Comparison of ENCODE assay signal across 9 mouse cellular contexts in genomic region chr10:22159131-22159561, GRCm38 (mm10). TPM values are rescaled to one million over a fixed set of nuclear protein-coding genes. Genes with fewer than 3 reads are reported as not detected.
DNase-seq lines count a peak whose midpoint lies in the region; ATAC-seq and TF ChIP-seq lines count a peak whose summit lies in the region.
"Had no signal": no experiment of that assay in that cellular context is flagged by ENCODE, and none has a peak within 500 bp of the region (broad histone marks: within the 10 kb centered on the region; RNA-seq: fewer than 3 reads in every experiment).

No protein-coding gene starts in this region.

- under 1% methylated on average over 24 of the region's 24 CpGs for WGBS in kidney, postnatal 0 days
- WGBS in intestine, embryonic 14.5 days, result under 1% methylated on average over 24 of the region's 24 CpGs
- WGBS in neural tube, embryonic 14.5 days, result under 1% methylated on average over 24 of the region's 24 CpGs

- H3K27ac ChIP-seq in kidney, postnatal 0 days, result no peak overlapping the region
- H3K27ac ChIP-seq in intestine, embryonic 14.5 days (ENCODE audit: low read depth), result no peak overlapping the region
- no peak overlapping the region for H3K27ac ChIP-seq in neural tube, embryonic 14.5 days (ENCODE audit: low read depth, low read length)

- no peak overlapping the region for H3K9ac ChIP-seq in kidney, postnatal 0 days (ENCODE audit: low read depth, low read length)
- H3K9ac ChIP-seq in intestine, embryonic 14.5 days (ENCODE audit: low read length), result no peak overlapping the region
- no peak overlapping the region for H3K9ac ChIP-seq in neural tube, embryonic 14.5 days (replicated peaks; ENCODE audit: low read depth, low read length)

- H3K4me1 ChIP-seq in kidney, postnatal 0 days (replicated peaks; ENCODE audit: insufficient read depth, low read length), result no peaks in the 10 kb centered on the region
- H3K4me1 ChIP-seq in intestine, embryonic 14.5 days (replicated peaks; ENCODE audit: control insufficient read depth, insufficient read depth, low read length), result no peaks in the 10 kb centered on the region
- H3K4me1 ChIP-seq in neural tube, embryonic 14.5 days (ENCODE audit: control insufficient read depth, insufficient read depth, low read length), result 0 out of 2 replicates have a peak, but pooled peaks cover 2% of the 10 kb centered on the region

- no peaks in the 10 kb centered on the region for H3K36me3 ChIP-seq in kidney, postnatal 0 days (ENCODE audit: insufficient read depth, low read length)
- no peaks in the 10 kb centered on the region for H3K36me3 ChIP-seq in intestine, embryonic 14.5 days (ENCODE audit: control insufficient read depth, insufficient read depth, low read length)
- no peaks in the 10 kb centered on the region for H3K36me3 ChIP-seq in neural tube, embryonic 14.5 days (ENCODE audit: control insufficient read depth, insufficient read depth, low read length)

- no peak for ATAC-seq in kidney, postnatal 0 days (replicated peaks; ENCODE audit: low FRiP score, low read depth)
- ATAC-seq in intestine, embryonic 14.5 days (replicated peaks; ENCODE audit: low FRiP score, low TSS enrichment, low read depth), result no peak
- ATAC-seq in neural tube, embryonic 14.5 days (ENCODE audit: low read depth), result peak; percentile 26; the same call in 1 of the 2 replicates

- intact Hi-C loops in left cerebral cortex, postnatal 4 days (cut with DNase I), result loop anchor here (10.0 kb wide), 1 partner anchor 124 kb away; no protein-coding TSS in a partner anchor

- peak overlapping the region; percentile 60 for H3K4me2 ChIP-seq in kidney, postnatal 0 days (ENCODE audit: low read length)
- peak overlapping the region; percentile 46 for H3K4me2 ChIP-seq in intestine, embryonic 14.5 days (ENCODE audit: low read length)
- H3K4me2 ChIP-seq in neural tube, embryonic 14.5 days (ENCODE audit: low read depth, low read length), result no peak overlapping the region; the same call in 1 of the 2 replicates

- H3K9me3 ChIP-seq in kidney, postnatal 0 days (replicated peaks; ENCODE audit: low read length), result no peaks in the 10 kb centered on the region
- no peaks in the 10 kb centered on the region for H3K9me3 ChIP-seq in intestine, embryonic 14.5 days (ENCODE audit: control insufficient read depth, low read length)
- no peaks in the 10 kb centered on the region for H3K9me3 ChIP-seq in neural tube, embryonic 14.5 days (ENCODE audit: control insufficient read depth, low read length)

- DNase-seq in kidney, postnatal 0 days (ENCODE audit: low spot score), result no peak
- no peak for DNase-seq in kidney, adult 18-20 months
- DNase-seq in embryo, embryonic 10.5 days (ENCODE audit: low spot score), result peak; percentile 56
- DNase-seq in intestine, embryonic 14.5 days (ENCODE audit: low spot score), result peak; percentile 69
- no peak for DNase-seq in left cerebral cortex, postnatal 4 days
- no peak for DNase-seq in layer of hippocampus, postnatal 10 days (ENCODE audit: low spot score in 2 of 2)
- DNase-seq in thymus, postnatal 25 days, result no peak

- peaks cover 29% of the 10 kb centered on the region for H3K27me3 ChIP-seq in kidney, postnatal 0 days (ENCODE audit: insufficient read depth, low read length)
- H3K27me3 ChIP-seq in intestine, embryonic 14.5 days (replicated peaks; ENCODE audit: control insufficient read depth, insufficient read depth, low read length), result peaks cover 71% of the 10 kb centered on the region
- peaks cover 35% of the 10 kb centered on the region for H3K27me3 ChIP-seq in neural tube, embryonic 14.5 days (ENCODE audit: control insufficient read depth, insufficient read depth, low read length)

- TF ChIP-seq CTCF in kidney, postnatal 0 days (IDR thresholded peaks at IDR 0.05; ENCODE audit: low read depth), result no peak

- peak overlapping the region; percentile 35 for H3K4me3 ChIP-seq in kidney, postnatal 0 days (replicated peaks; ENCODE audit: low read depth, low read length)
- H3K4me3 ChIP-seq in intestine, embryonic 14.5 days (ENCODE audit: low read depth, low read length), result peak overlapping the region; percentile 29; the same call in 1 of the 2 replicates
- H3K4me3 ChIP-seq in neural tube, embryonic 14.5 days (ENCODE audit: low read depth, low read length), result no peak overlapping the region

RNA-seq across cellular contexts. Expression of gene H60b, which starts 0.8 kb away (rescaled TPM):
- 0.88 TPM in 2 replicates for polyA plus RNA-seq in kidney, postnatal 0 days (2015; fragmentation: Nextera tagmentation; extraction: Ambion mirVana)
- 0.28 and 0.55 TPM in 2 replicates for polyA plus RNA-seq in intestine, embryonic 14.5 days (2014; fragmentation: Nextera tagmentation; extraction: Ambion mirVana)
- polyA plus RNA-seq in neural tube, embryonic 14.5 days (2014; fragmentation: Nextera tagmentation; extraction: Ambion mirVana), result 0.37 TPM in 1 of 2 replicates, not detected in the other
- total RNA-seq in left cerebral cortex, postnatal 4 days (2021), result under 1 TPM; 0.34 to 0.36 TPM
- not detected for total RNA-seq in layer of hippocampus, postnatal 10 days (2021)

RNA-seq across cellular contexts. Expression of gene Raet1e, which starts 0.8 kb away (rescaled TPM):
- 6.8 and 7.2 TPM in 2 replicates for polyA plus RNA-seq in kidney, postnatal 0 days (2015; fragmentation: Nextera tagmentation; extraction: Ambion mirVana)
- polyA plus RNA-seq in intestine, embryonic 14.5 days (2014; fragmentation: Nextera tagmentation; extraction: Ambion mirVana), result 4.7 and 6.6 TPM in 2 replicates
- 0.29 and 0.90 TPM in 2 replicates for polyA plus RNA-seq in neural tube, embryonic 14.5 days (2014; fragmentation: Nextera tagmentation; extraction: Ambion mirVana)
- total RNA-seq in left cerebral cortex, postnatal 4 days (2021), result under 1 TPM; 0.42 to 0.44 TPM
- not detected for total RNA-seq in layer of hippocampus, postnatal 10 days (2021)
- polyA plus RNA-seq: frontal cortex, adult 2 months had no signal

RNA-seq across cellular contexts. Expression of gene E030030I06Rik, which starts 10.1 kb away (rescaled TPM):
- polyA plus RNA-seq in kidney, postnatal 0 days (2015; fragmentation: Nextera tagmentation; extraction: Ambion mirVana), result 37.1 and 37.8 TPM in 2 replicates
- 31.6 and 32.8 TPM in 2 replicates for polyA plus RNA-seq in intestine, embryonic 14.5 days (2014; fragmentation: Nextera tagmentation; extraction: Ambion mirVana)
- polyA plus RNA-seq in neural tube, embryonic 14.5 days (2014; fragmentation: Nextera tagmentation; extraction: Ambion mirVana), result 1.7 TPM in 2 replicates
- 1 to 10 TPM in 1 of 2 experiments, under 1 TPM in 1; 0.77 to 2.1 TPM for total RNA-seq in left cerebral cortex, postnatal 4 days (2021)
- 1 to 10 TPM; 1.2 to 1.9 TPM for total RNA-seq in layer of hippocampus, postnatal 10 days (2021)

Comparison
In these comparisons a context has a peak if more than half of its experiments do, and no peak if none do; other contexts are left out.
1. DNase-seq: peak in embryo, embryonic 10.5 days (single experiment) and intestine, embryonic 14.5 days (single experiment); none in kidney, postnatal 0 days (single experiment), kidney, adult 18-20 months (single experiment), left cerebral cortex, postnatal 4 days (single experiment), layer of hippocampus, postnatal 10 days (0 of 2) and thymus, postnatal 25 days (single experiment).
2. RNA of gene E030030I06Rik, which starts 10.1 kb away (polyA plus RNA-seq): 37.1 to 37.8 TPM in kidney, postnatal 0 days and 31.6 to 32.8 TPM in intestine, embryonic 14.5 days; 1.7 TPM in neural tube, embryonic 14.5 days; every median in the first group is over 10 times any median in the second.